Mouse (Mus musculus) ZHBTc4 (cell line): Measurements from ENCODE around the gene Lamc1.
"Not testable (repeated sequence)": the region's sequence is repeated elsewhere in the genome, so short reads cannot be mapped to it uniquely, and the experiment has no call there.

Experiments
- DNase-seq: peaks from one replicate; pipeline ENCODE4 v3.0.0-alpha.2; 2011; ENCODE audit warnings: low read depth, low spot score

Lamc1 gene

GRCm38 (mm10) chr1:153332444-153333295 is at the start of gene Lamc1:
Lamc1 (minus strand) TSS chr1:153332786.
- peak; percentile 98 for DNase-seq

DNA sequence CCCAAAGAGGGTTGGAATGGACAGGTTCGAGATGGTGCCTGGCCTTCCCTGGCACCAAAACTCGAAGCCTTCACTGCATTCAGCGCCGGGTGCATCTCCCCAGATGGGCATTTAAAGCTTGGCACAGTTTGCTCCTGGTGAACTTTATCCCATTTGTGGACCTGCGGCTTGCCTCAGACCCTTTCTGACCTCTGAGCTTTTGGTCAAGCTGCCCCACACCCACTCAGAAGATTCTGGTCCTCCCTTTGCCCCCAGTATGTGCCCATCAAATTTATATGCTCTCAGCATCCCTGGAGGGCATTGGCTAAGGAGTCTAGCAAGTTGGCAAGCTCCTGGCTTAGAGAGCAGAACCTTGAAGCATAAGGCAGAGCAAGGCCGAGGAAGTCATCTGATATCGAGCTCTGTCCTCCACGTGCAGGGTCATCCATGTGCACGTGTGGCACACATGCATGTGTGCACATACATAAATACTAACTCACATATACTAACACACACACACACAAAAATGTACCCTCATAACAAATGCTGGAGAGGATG is 48.2 kb upstream of the Lamc1 start:
- no peak for DNase-seq

DNA sequence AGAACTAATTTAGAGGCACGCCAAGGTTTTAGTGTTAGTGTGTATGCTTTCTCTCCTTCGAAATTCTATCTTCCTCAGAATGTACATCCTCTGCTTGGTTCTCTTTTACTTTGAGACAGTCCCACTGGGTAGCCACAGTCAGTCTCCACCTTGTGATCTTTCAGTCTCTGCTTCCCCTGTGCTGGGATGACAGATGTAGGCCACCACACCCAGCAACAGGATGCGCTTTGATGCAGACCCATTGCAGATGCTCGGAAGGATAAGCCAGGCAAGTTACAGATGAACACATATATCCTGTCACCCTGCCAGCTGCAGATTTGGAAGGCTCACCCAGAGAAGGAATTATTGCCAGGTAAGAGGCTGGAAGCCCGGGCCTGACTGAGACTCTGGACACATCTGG is 47.2 kb upstream of the Lamc1 start:
- no peak for DNase-seq

- DNase-seq, result peak; percentile 59
Measured at GRCm38 (mm10) chr1:153378587-153378986, 46.0 kb upstream of the Lamc1 start.

GRCm38 (mm10) chr1:153376446-153376845 is 43.9 kb upstream of the Lamc1 start:
- DNase-seq, result peak; percentile 96

DNA sequence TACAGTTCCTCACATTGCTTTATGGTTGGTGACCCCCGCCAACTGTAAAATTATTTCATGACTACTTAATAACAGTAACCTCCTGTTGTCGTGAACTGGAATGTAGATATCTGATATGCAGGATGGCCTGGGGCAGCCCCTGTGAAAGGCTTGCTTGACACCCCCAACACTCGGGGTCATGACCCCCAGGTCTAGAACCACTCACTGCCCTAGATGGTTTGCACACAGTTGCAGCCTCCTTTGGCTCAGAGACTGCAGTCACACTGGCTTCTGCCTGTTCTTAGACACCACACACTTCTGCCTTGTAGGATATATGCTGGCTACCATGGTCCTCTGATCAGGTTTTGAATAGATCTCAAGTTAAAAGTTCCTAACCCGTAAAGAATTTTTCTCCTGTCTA is 41.5 kb upstream of the Lamc1 start:
- DNase-seq, result no peak

DNA sequence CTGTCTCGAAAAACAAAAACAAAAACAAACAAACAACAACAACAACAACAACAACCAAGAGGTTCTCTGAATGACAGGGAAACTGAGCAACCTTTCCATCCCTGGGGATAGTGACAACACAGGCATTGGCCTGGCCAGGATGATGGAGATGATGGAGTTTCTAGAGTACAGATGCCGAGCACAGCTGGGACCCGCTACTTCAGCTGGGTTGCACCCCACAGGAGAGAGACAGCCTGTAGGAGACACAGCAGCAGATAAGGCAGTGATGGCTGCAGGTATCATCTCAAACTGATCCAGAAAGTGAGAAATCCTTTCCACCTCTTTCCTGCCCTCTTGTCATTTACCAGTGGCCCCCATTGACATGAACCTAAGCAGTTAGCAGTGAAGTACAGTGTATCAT is 39.3 kb upstream of the Lamc1 start:
- no peak for DNase-seq

DNA sequence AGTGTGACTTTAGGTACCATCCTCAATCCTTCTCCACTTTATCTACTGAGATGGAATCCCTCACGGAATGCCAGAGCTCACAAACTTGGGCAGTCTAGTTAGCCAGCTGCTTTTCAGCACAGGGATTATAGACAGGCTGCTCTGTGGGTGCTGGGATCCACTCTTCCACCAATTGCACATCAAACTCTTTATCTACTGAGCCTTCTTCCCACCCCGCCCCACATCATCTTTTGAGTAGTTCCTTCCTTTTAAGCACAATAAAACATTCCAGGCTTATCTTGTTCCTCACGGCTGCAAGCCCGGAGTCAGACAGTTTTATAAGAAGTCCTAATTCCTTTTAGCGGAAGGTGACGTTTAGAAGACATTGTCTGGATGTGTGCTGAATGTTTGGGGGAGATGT is 36.4 kb upstream of the Lamc1 start:
- DNase-seq, result no peak

DNA sequence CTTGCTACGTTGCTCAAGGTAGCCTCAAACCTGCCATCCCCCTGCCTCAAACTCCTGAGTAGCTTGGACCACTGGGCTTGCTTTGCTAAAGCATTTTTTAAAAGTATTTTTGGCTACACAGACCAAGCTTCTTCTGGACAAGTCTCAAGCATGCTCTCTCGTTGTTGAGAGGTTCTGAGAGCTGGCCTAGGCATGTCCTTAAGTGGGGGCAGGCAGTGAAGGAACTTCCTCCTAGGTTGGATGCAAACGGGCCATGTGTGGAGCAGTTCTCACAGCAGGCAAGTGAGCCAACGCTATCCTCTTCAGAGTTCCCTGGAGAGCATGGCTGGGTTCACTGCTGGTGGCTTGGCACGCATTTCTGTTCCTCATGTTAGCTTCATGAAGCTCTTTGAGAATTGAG is 34.5 kb upstream of the Lamc1 start:
- DNase-seq, result no peak

DNA sequence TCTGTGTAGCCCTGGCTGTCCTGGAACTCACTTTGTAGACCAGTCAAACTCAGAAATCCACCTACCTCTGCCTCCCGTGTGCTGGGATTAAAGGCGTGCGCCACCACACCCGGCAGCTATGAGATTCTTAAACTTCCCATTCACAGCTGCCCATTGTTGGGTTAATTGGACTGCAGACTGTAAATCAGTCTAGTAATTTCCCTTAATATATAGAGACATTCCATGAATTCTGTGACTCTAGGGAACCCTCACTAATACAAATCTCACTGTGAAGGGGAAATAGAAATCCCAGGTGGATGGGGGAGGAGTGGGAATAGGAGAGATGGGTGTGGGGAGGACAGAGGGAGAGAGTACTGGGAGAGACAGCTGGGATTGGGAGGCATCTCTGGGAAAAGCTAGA is 29.3 kb upstream of the Lamc1 start:
- peak; percentile 88 for DNase-seq

DNA sequence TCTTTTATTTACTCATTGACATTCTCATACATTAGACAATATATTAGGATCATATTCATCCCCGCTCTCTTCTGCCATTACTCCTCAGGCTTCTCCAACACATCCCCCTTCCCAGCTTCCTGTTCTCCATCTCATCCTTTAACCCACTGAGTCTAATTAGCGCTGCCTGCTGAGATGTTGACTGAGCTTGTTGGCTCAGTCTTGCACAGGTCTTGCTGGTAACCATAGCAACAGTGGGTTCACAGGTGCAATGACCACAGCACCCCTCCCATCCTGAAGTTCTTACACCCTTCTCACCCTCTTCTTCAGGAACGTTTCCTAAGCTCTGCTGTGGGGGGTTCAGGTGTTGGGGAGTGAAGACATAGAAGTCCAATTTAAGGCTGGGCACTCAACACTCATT is 28.0 kb upstream of the Lamc1 start:
- DNase-seq, result peak; percentile 44

- no peak for DNase-seq
Measured at GRCm38 (mm10) chr1:153357218-153357617, 24.6 kb upstream of the Lamc1 start.

GRCm38 (mm10) chr1:153354466-153354865 is 21.9 kb upstream of the Lamc1 start:
- no peak for DNase-seq

DNA sequence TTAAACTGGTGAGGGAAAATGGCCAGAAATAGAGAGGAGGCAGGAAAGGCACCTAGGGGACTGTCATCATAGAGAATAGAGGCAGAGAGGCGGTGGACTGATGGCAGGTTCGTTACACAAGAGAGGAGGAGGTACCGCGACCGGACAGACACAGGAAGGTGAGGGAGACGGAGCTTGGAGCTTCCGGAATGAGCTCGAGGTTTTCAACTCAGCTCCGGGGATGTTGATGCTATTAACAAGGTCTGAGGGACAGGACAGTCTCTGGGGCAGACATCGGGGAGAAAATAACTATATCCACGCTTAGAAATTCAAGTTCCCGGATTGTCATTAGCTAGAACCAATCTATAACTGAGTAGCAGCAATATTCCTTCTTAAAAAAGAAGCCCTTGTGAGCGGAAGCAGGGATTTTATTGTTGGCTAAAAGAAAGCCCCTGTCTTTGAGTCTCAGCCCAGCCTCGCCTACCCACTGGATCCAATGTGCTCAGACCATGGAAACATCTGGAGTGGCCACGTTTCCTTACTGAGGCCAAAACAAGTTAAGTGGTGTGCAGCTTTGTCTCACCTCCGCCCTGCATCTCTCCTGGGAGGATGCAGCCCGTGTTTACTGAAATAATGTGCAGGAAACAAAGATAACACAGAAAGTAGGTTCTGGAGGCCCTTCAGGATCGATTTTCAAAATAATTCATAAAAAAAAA is 21.3 kb upstream of the Lamc1 start:
- DNase-seq, result no peak

- DNase-seq, result no peak
Measured at GRCm38 (mm10) chr1:153351034-153351433, 18.4 kb upstream of the Lamc1 start.

- peak; percentile 71 for DNase-seq
Measured at GRCm38 (mm10) chr1:153347726-153348125, 15.1 kb upstream of the Lamc1 start.

DNA sequence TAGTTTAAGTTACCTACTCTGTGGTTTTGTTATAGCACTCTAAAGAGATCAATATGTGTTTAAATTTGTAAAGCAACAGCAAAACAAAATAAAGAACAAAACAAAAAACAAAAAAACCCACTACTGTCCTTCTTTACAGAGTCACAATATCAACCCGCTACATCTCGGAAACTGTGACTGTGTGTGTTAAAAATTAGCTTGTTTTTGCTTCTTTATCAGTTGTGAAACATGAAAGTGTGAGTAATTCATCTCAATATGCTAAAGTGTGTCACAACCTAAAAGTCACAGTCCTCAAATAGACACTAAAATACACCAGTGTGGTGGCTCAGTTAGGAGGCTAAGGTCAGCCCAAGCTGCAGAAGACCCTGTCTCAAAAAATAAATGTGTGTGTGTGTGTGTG is 14.5 kb upstream of the Lamc1 start:
- DNase-seq, result no peak

- DNase-seq, result peak; percentile 49
Measured at GRCm38 (mm10) chr1:153345699-153346291, 13.2 kb upstream of the Lamc1 start.

GRCm38 (mm10) chr1:153345002-153345401 is 12.4 kb upstream of the Lamc1 start:
- DNase-seq, result no peak

DNA sequence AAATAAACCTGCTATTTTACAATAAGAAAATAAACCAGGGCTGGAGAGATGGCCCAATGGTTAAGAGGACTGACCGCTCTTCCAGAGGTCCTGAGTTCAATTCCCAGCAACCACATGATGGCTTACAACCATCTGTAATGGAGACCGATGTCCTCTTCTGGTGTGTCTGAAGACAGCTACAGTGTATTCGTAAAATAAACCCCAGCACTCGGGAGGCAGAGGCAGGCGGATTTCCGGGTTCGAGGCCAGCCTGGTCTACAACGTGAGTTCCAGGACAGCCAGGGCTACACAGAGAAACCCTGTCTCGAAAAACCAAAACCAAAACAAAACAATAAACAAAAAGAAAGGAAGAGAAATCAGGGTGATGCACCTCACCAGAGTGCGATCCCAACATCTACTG is 2.9 kb upstream of the Lamc1 start:
- DNase-seq, result not testable (repeated sequence)

- DNase-seq, result peak; percentile 35
Measured at GRCm38 (mm10) chr1:153333296-153334121, 923 bp upstream of the Lamc1 start.
